Mouse (Mus musculus): ENCODE results near the gene Ctcfl.
"Not testable (repeated sequence)": the region's sequence is repeated elsewhere in the genome, so short reads cannot be mapped to it uniquely, and the experiment has no call there.

Ctcfl gene

DNA sequence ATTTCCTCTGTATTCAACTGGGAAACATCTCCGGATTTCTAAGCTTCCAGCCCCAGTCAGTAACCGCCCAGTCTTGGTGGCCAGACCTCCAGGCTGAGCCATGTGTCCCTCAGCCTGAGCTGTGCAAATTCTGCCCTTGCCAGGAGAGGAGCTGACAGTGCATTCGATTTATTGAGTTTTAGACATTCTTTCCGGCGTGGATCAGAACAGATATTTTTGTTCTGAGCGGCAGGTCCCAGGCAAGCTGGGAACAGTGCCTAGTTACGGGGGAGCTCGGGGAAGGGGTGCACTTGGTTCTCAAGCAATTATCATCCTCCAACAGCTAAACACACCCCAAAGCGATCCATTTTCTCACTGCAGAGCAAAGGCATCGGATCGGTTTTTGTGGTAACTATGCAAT lies 24.3 kb upstream of the Ctcfl start:
- in situ Hi-C loops (cut with MboI, MseI), result no loop called here

DNA sequence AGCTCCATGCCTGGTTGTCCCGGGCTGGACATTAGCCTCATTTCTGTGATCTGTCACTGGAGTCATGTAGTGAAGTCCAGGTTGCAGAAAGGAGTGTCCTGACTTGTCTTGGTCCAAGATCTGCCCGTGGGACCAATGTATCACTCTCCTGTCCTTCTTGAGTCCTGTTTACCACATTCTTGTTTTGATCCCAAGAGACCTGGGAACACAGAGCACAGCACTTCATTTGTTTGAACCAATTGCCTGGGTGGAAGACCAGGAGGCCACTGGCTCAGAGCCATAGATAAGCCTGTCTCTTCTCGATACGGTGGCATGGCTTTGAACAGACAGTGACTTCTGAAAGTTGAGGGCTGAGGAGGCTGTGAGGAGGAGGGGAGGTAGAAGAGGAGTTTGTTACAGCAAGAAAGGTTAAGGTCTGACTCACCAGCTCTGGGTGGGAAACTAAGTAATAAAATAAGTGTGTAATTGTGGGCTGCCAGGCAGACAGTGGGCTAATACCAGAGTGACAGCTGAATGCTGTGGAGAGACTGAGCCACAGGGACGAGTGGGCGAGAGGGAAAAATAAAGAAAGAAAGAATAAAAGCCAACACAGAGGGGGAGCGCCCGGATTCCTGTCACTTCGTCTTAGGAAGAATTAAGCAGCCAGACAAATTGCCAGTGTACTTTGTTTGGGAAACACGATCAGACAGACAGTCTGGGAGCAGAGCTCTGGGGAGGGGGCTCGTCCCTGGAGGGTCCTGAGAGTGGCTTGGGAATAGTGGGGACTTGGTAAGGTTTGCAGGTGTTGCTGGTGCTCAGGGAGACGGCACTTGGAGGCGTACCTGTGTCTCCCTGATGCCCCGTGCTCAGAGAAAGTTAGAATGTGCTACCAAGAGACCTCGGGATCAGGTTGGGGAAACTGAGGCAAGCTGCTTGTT lies 19.3 kb upstream of the Ctcfl start:
- in situ Hi-C loops (cut with MboI, MseI), result no loop called here

GRCm38 (mm10) chr2:173134695-173135094 lies 15.4 kb upstream of the Ctcfl start:
- in situ Hi-C loops (cut with MboI, MseI), result no loop called here

GRCm38 (mm10) chr2:173132794-173133300 lies 13.5 kb upstream of the Ctcfl start:
- in situ Hi-C loops (cut with MboI, MseI), result no loop called here

GRCm38 (mm10) chr2:173132262-173132661 lies 12.9 kb upstream of the Ctcfl start:
- in situ Hi-C loops (cut with MboI, MseI), result no loop called here

GRCm38 (mm10) chr2:173129111-173129510 lies 9.8 kb upstream of the Ctcfl start:
- in situ Hi-C loops (cut with MboI, MseI), result no loop called here

GRCm38 (mm10) chr2:173126386-173126785 lies 7.1 kb upstream of the Ctcfl start:
- in situ Hi-C loops (cut with MboI, MseI), result no loop called here

- in situ Hi-C loops (cut with MboI, MseI), result no loop called here
These were observed 4.9 kb upstream of the Ctcfl start for GRCm38 (mm10) chr2:173124022-173124735.

GRCm38 (mm10) chr2:173120117-173120516 lies 792 bp upstream of the Ctcfl start:
- in situ Hi-C loops (cut with MboI, MseI), result not testable (repeated sequence)

- in situ Hi-C loops (cut with MboI, MseI), result not testable (repeated sequence)
These were observed 5.5 kb downstream of the Ctcfl start for GRCm38 (mm10) chr2:173113796-173114195.

- in situ Hi-C loops (cut with MboI, MseI), result no loop called here
These were observed 8.8 kb downstream of the Ctcfl start for GRCm38 (mm10) chr2:173110571-173110970.

- in situ Hi-C loops (cut with MboI, MseI), result loop anchor here (5.0 kb wide), 2 partner anchors 73 to 443 kb away; no protein-coding TSS in a partner anchor
These were observed 9.8 kb downstream of the Ctcfl start for GRCm38 (mm10) chr2:173109510-173109909.

- in situ Hi-C loops (cut with MboI, MseI), result loop anchor here (5.0 kb wide), 2 partner anchors 74 to 444 kb away; no protein-coding TSS in a partner anchor
These were observed 10.7 kb downstream of the Ctcfl start for GRCm38 (mm10) chr2:173108509-173109190.

- in situ Hi-C loops (cut with MboI, MseI), result loop anchor here (5.0 kb wide), 2 partner anchors 75 to 445 kb away; no protein-coding TSS in a partner anchor
These were observed 12.2 kb downstream of the Ctcfl start for GRCm38 (mm10) chr2:173106889-173107785.

DNA sequence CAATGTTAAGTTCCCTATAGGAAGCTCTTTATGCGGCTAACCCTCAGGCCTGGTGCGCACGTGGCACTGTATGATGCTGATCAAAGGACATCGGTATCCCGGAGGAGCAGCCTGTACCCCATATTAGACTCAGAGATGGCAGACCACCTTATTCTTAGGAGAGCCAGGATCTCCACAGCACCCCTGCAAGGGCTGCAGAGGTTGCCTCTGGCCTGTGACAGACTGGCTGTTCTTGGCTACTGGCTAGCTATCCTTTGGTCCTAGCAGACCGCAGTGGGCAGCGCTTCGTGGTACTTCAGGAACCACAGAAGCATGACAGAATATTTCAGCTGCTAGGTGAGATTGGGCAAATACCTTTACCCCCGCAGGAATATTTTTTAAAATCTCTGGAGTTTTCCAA lies 12.9 kb downstream of the Ctcfl start:
- in situ Hi-C loops (cut with MboI, MseI), result loop anchor here (5.0 kb wide), 2 partner anchors 76 to 446 kb away; no protein-coding TSS in a partner anchor

- in situ Hi-C loops (cut with MboI, MseI), result not testable (repeated sequence)
These were observed 22.0 kb downstream of the Ctcfl start for GRCm38 (mm10) chr2:173097337-173097736.

DNA sequence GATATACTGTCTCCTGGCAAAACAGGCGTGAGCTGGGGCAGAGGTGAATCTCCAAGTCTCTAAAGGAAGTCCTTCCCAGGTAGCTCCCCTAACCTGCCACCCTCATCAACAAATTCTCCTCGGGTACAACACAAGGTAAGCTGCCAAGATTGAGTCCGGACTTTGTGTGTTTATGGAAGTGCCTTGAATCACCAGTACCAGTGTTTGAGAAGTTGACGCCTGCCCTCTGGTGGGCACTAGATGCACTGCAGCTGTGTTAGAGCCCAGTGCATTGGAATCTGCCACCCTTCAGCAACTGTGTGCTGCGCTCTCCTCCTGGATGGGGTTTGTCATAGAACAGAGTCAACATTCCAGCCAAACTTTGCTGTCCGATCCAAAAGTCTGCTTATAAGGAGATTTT lies 29.9 kb downstream of the Ctcfl start:
- in situ Hi-C loops (cut with MboI, MseI), result no loop called here

DNA sequence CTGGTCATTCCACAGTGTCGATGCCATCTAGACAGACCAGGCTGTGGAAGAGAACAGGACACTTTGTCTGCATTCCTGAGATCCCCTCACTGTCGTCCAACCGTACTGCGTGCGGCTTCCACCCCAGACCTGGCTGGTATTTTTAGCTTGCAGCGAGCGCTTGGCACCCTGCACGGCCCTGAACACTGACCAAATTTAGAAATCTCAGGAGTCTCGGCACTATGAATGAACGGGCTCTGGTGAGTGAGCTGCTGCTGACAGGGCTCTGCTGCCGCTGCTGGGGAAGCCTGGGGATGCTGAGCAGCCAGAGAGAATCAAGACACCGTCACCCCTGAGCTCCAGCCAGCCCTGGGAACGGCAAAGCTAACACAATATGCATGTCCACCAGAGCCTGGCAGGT lies 31.9 kb downstream of the Ctcfl start:
- in situ Hi-C loops (cut with MboI, MseI), result no loop called here

DNA sequence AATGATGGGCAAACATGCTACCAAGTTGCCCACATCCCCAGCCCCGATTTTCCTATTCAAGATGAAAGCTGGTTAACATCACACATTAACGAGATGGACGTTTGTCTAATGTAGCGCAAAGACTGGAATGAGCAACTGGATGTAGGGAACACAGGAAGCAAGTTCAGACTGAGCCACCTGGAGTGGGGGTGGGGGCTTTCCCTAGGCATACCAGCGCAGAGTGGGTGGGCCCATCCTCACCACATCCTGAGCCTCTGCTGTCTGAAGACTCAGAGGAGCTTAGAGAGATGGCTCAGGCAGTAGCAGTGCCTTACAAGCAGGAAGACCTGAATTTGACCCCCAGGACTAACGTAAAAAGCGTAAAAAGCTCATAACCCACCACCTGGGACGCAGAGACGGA lies 33.6 kb downstream of the Ctcfl start:
- in situ Hi-C loops (cut with MboI, MseI), result no loop called here

DNA sequence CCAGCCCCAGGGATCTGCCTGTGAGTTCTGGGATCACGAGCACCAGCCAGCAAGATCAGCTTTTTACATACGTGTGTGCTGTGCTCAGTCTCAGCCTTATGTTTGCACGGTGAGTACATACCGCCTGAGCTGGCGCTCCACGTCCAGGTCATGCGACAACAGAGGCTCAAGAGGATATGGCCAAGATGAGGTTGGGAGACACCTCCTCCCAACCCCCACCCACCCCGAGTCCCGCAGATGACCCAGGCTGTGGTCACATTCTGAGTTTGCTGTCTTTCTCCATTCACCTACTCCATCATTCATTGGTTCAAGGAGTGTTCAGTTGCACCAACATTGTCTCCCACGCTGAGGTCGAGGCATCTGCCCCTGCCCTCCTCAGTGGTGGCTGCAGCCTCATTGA lies 34.5 kb downstream of the Ctcfl start:
- in situ Hi-C loops (cut with MboI, MseI), result loop anchor here (5.0 kb wide), 1 partner anchor 83 kb away; the partner anchor contains the start of gene Rae1
